Mouse (Mus musculus) hindbrain, embryonic 16.5 days (tissue): Measurements from ENCODE around the gene Uvrag. TPM values are rescaled to one million over a fixed set of nuclear protein-coding genes. Genes with fewer than 3 reads are reported as not detected.

Experiments
- ATAC-seq: fragments of 200-750 bp; cut with Nextera tagmentation; 2 replicates; pipeline ENCODE4 v1.8.0; 2017; ENCODE audit warnings: moderate TSS enrichment, moderate library complexity
- H3K27ac ChIP-seq: fragments of 300-500 bp; sonication (generic); 2 replicates; pipeline ENCODE4 v1.5.1; 2014; ENCODE audit warnings: low read depth, mild to moderate bottlenecking, control low read depth, low read length, moderate library complexity
- H3K27me3 ChIP-seq: fragments of 300-500 bp; sonication (generic); replicated peaks from 2 replicates; pipeline ENCODE4 v1.6.1; 2014; ENCODE audit warnings: low read length; ENCODE audit not compliant: control insufficient read depth, insufficient read depth
- H3K36me3 ChIP-seq: fragments of 300-500 bp; sonication (generic); 2 replicates; pipeline ENCODE4 v1.6.1; 2014; ENCODE audit warnings: mild to moderate bottlenecking, low read length, moderate library complexity, mixed read lengths; ENCODE audit not compliant: control insufficient read depth, insufficient read depth
- H3K4me1 ChIP-seq: fragments of 300-500 bp; sonication (generic); 2 replicates; pipeline ENCODE4 v1.6.1; 2014; ENCODE audit warnings: low read depth, low read length; ENCODE audit not compliant: control insufficient read depth, insufficient read depth
- H3K4me2 ChIP-seq: fragments of 300-500 bp; sonication (generic); 2 replicates; pipeline ENCODE4 v1.6.1; 2014; ENCODE audit warnings: mild to moderate bottlenecking, low read length, control low read depth, moderate library complexity
- H3K4me3 ChIP-seq: fragments of 300-500 bp; sonication (generic); 2 replicates; pipeline ENCODE4 v1.5.1; 2014; ENCODE audit warnings: mild to moderate bottlenecking, low read length, control low read depth, moderate library complexity
- H3K9ac ChIP-seq: fragments of 300-500 bp; sonication (generic); 2 replicates; pipeline ENCODE4 v1.6.1; 2014; ENCODE audit warnings: low read depth, mild to moderate bottlenecking, control low read depth, low read length, moderate library complexity
- H3K9me3 ChIP-seq: fragments of 300-500 bp; sonication (generic); 2 replicates; pipeline ENCODE4 v1.6.1; 2014; ENCODE audit warnings: mild to moderate bottlenecking, low read length, moderate library complexity; ENCODE audit not compliant: control insufficient read depth
- WGBS: fragments of 180-500 bp; shearing (Covaris S2); extraction: QIAGEN DNeasy Blood & Tissue Kit; methylation state at CpG from one replicate; pipeline ENCODE4 v1.1.7; 2014; 5-methylcytosine and 5-hydroxymethylcytosine counted together
- polyA plus RNA-seq: library from polyadenylated mRNA; unstranded; fragments of >200 nt; fragmentation: Nextera tagmentation; extraction: Ambion mirVana; gene quantifications from 2 replicates; pipeline ENCODE4 v1.2.1, GENCODE M21; 2015

Gene Uvrag
- polyA plus RNA-seq, 1 experiment from 2014 or later = 14.4 TPM

GRCm38 (mm10) chr7:98953649-98954048 lies 187.3 kb downstream of the Uvrag start:
- WGBS = 74% methylated on average over 3 of the region's 3 CpGs

DNA sequence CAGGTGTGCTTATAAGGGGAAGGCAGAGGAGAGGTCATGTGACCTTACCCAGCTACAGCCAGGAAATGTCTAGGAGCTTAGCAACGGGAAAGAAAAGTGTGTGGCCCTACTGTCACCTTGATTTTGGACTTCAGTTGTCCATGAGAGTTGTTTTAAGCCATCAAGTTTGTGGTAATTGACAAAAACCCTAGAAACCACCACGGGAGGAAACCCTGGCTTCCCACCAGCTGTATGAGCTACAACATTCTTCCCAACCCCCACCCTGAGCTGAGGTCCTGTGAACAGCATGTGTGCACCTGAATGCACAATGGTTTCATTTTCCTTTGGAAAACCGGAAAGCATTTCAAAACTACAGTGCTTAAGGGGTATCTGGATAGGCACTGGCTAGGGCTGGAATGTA lies 196.0 kb downstream of the Uvrag start:
- Histone ChIP-seq H3K9me3 (no peaks in the 10 kb centered on the region), H3K36me3 (no peaks in the 10 kb centered on the region), H3K4me3 (no peak overlapping the region), H3K27ac (no peak overlapping the region), H3K9ac (no peak overlapping the region), H3K27me3 (no peaks in the 10 kb centered on the region), H3K4me2 (no peak overlapping the region), H3K4me1 (no peaks in the 10 kb centered on the region; the same call in 1 of the 2 replicates)
- WGBS = 74% methylated on average over 3 of the region's 3 CpGs
- no peak for ATAC-seq

More at GRCm38 (mm10) chr7:98953649-98954048, 187.3 kb downstream of the Uvrag start:
- no peak overlapping the region for H3K4me2 ChIP-seq
- no peak overlapping the region for H3K27ac ChIP-seq
- H3K36me3 ChIP-seq = no peaks in the 10 kb centered on the region
- H3K4me1 ChIP-seq = no peaks in the 10 kb centered on the region; the same call in 1 of the 2 replicates
- H3K9ac ChIP-seq = no peak overlapping the region
- no peaks in the 10 kb centered on the region for H3K27me3 ChIP-seq
- no peak for ATAC-seq
- H3K9me3 ChIP-seq = no peaks in the 10 kb centered on the region
- H3K4me3 ChIP-seq = no peak overlapping the region

DNA sequence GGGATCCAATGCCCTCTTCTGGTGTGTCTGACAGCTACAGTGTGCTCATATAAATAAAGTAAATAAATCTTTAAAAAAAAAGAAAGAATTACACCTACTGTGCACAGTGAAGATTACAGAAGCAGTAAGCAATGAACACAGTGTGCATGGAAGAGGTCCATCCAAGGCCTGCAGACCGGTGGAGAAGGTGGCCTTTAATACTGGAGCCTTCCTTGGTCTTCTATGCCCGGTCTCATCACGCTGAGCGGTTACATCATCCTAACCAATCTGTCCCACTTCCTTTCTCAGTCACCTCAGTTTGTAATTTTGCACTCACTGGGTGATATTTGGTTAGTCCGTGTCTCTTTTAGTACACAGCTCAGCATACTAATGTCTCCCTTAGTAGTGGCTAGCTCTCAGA lies 197.3 kb downstream of the Uvrag start:
- Histone ChIP-seq H3K4me2 (no peak overlapping the region), H3K4me1 (no peaks in the 10 kb centered on the region), H3K9ac (no peak overlapping the region), H3K27ac (no peak overlapping the region), H3K36me3 (no peaks in the 10 kb centered on the region), H3K9me3 (no peaks in the 10 kb centered on the region), H3K4me3 (no peak overlapping the region), H3K27me3 (no peaks in the 10 kb centered on the region)
- no peak for ATAC-seq
- WGBS = 85% methylated on average over 5 of the region's 5 CpGs

DNA sequence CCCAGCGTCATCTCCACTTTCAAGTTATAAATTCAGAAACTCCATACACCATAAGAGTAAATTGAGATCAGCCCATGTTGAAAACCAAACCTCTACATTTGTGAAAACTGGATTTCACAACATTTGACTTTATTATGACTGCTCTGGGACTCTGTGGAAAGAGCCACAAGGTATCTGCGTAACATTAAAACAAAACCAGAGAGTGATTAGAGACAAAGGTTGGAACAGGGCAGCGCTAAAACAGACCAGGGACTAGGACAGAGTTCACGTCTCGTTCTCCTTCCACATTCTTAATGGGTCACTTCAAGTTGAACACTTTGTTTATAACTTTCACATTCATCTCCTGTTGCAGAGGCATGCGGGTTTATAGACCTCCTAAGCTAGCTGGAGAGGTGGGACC lies 198.2 kb downstream of the Uvrag start:
- no peaks in the 10 kb centered on the region for H3K9me3 ChIP-seq
- 86% methylated on average over 6 of the region's 6 CpGs for WGBS
- no peak overlapping the region for H3K27ac ChIP-seq
- no peaks in the 10 kb centered on the region for H3K27me3 ChIP-seq
- H3K4me2 ChIP-seq = no peak overlapping the region
- no peaks in the 10 kb centered on the region for H3K4me1 ChIP-seq
- ATAC-seq = no peak
- H3K9ac ChIP-seq = no peak overlapping the region
- H3K36me3 ChIP-seq = no peaks in the 10 kb centered on the region
- no peak overlapping the region for H3K4me3 ChIP-seq

- Histone ChIP-seq H3K9ac (no peak overlapping the region), H3K27me3 (no peaks in the 10 kb centered on the region), H3K4me3 (no peak overlapping the region), H3K9me3 (no peaks in the 10 kb centered on the region), H3K36me3 (no peaks in the 10 kb centered on the region), H3K4me1 (peaks cover 7% of the 10 kb centered on the region), H3K27ac (no peak overlapping the region), H3K4me2 (no peak overlapping the region)
- WGBS = 66% methylated on average over 6 of the region's 6 CpGs
- ATAC-seq = no peak
Observed at GRCm38 (mm10) chr7:98939194-98939593, 201.7 kb downstream of the Uvrag start.

GRCm38 (mm10) chr7:98938621-98939020 lies 202.3 kb downstream of the Uvrag start:
- H3K36me3 ChIP-seq = no peaks in the 10 kb centered on the region
- H3K27ac ChIP-seq = no peak overlapping the region
- no peak for ATAC-seq
- H3K4me1 ChIP-seq = peaks cover 7% of the 10 kb centered on the region
- WGBS = 90% methylated on average over 7 of the region's 7 CpGs
- H3K9ac ChIP-seq = no peak overlapping the region
- H3K27me3 ChIP-seq = no peaks in the 10 kb centered on the region
- H3K4me3 ChIP-seq = no peak overlapping the region
- no peaks in the 10 kb centered on the region for H3K9me3 ChIP-seq
- no peak overlapping the region for H3K4me2 ChIP-seq

GRCm38 (mm10) chr7:98937079-98937813 lies 203.7 kb downstream of the Uvrag start:
- Histone ChIP-seq H3K4me2 (no peak overlapping the region), H3K9ac (no peak overlapping the region), H3K36me3 (no peaks in the 10 kb centered on the region), H3K27me3 (no peaks in the 10 kb centered on the region), H3K9me3 (no peaks in the 10 kb centered on the region), H3K4me1 (peaks cover 7% of the 10 kb centered on the region), H3K27ac (no peak overlapping the region), H3K4me3 (no peak overlapping the region)
- ATAC-seq = peak; percentile 58; the same call in 1 of the 2 replicates
- WGBS = 48% methylated on average over 20 of the region's 20 CpGs

- WGBS = 90% methylated on average over 6 of the region's 6 CpGs
- H3K4me1 ChIP-seq = peaks cover 7% of the 10 kb centered on the region
- H3K4me3 ChIP-seq = no peak overlapping the region
- no peak for ATAC-seq
- H3K4me2 ChIP-seq = no peak overlapping the region
- no peak overlapping the region for H3K9ac ChIP-seq
- H3K36me3 ChIP-seq = no peaks in the 10 kb centered on the region
- no peak overlapping the region for H3K27ac ChIP-seq
- no peaks in the 10 kb centered on the region for H3K9me3 ChIP-seq
- H3K27me3 ChIP-seq = no peaks in the 10 kb centered on the region
Observed at GRCm38 (mm10) chr7:98935757-98936156, 205.2 kb downstream of the Uvrag start.

DNA sequence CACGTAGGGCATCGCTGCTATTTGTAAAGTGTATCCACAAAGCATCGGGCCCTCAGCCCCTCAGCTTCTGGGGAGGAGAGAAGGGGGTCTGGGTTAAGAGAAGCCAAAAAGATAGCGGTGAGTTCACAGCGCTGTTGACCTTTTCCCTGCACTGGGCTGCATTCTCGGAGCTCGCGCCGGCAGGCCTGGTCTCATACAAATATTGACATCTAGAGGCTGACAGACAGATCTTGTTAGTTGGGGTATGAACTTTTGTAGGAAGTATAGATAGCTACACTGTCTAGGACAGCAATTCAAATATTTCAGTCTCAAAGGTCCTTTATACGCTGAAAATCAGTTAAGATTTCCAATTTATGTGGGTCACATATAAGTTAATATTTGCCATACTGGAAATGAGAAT lies 205.7 kb downstream of the Uvrag start:
- no peak overlapping the region for H3K9ac ChIP-seq
- H3K9me3 ChIP-seq = no peaks in the 10 kb centered on the region
- 84% methylated on average over 10 of the region's 10 CpGs for WGBS
- no peaks in the 10 kb centered on the region for H3K27me3 ChIP-seq
- no peak overlapping the region for H3K4me2 ChIP-seq
- no peaks in the 10 kb centered on the region for H3K36me3 ChIP-seq
- no peak overlapping the region for H3K27ac ChIP-seq
- peaks cover 7% of the 10 kb centered on the region for H3K4me1 ChIP-seq
- ATAC-seq = no peak
- no peak overlapping the region for H3K4me3 ChIP-seq
